Mouse (Mus musculus): ENCODE results near the gene Paqr8. TPM values are rescaled to one million over a fixed set of nuclear protein-coding genes. Genes with fewer than 3 reads are reported as not detected.
"Not testable (repeated sequence)": the region's sequence is repeated elsewhere in the genome, so short reads cannot be mapped to it uniquely, and the experiment has no call there.

Gene Paqr8
- polyA plus RNA-seq, 1 experiment from 2014 or later, result 5.7 TPM

DNA sequence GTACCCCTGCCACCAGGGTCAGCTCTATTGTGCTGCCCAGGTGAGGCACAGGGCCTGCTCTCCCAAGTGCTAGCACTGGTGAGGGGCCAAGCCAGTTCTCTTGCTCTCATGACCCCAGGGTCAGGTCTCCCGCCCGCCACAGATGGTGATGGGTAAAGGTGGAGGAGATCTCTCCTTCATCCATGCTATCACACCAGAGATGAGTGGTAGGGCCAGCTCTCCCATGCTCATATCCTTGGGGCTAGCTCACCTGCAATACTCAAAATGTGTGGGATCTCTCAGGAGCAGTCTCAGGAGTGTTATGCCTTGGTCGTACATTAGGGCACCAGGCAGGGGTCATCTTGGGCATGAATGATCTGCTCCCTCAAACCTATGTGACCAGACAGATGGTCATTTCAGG lies 24.4 kb downstream of the Paqr8 start:
- H3K4me3 ChIP-seq, result no peak overlapping the region
- no peaks in the 10 kb centered on the region for H3K9me3 ChIP-seq
- H3K9ac ChIP-seq, result no peak overlapping the region
- no peaks in the 10 kb centered on the region for H3K36me3 ChIP-seq
- 94% methylated on average over 3 of the region's 3 CpGs for WGBS
- H3K27me3 ChIP-seq, result no peaks in the 10 kb centered on the region
- no peak overlapping the region for H3K4me2 ChIP-seq
- ATAC-seq (ENCODE audit: insufficient number of reproducible peaks, low FRiP score, low TSS enrichment, low read depth), result no peak
- peaks cover 3% of the 10 kb centered on the region; the same call in 1 of the 2 replicates for H3K4me1 ChIP-seq
- H3K27ac ChIP-seq, result no peak overlapping the region

DNA sequence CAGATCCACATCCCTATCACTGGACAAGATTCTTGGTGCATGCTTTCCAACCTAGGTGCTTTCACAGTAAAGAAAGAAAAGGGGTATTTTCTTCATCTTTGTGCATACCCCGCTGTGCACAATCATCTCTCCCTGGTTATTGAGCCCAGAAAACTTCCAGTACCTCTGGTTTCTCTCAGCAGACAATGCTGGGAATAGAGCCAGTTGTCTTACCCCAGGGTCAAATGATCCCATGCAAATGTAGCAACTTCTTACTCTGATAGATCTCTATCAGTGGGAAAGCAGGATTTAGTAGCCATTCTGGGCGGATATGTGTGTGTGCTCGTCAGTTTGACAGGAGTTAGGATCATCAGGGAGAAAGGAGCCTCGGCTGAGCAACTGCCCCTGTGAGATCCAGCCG lies 25.2 kb downstream of the Paqr8 start:
- peaks cover 3% of the 10 kb centered on the region; the same call in 1 of the 2 replicates for H3K4me1 ChIP-seq
- no peak overlapping the region for H3K27ac ChIP-seq
- no peaks in the 10 kb centered on the region for H3K36me3 ChIP-seq

DNA sequence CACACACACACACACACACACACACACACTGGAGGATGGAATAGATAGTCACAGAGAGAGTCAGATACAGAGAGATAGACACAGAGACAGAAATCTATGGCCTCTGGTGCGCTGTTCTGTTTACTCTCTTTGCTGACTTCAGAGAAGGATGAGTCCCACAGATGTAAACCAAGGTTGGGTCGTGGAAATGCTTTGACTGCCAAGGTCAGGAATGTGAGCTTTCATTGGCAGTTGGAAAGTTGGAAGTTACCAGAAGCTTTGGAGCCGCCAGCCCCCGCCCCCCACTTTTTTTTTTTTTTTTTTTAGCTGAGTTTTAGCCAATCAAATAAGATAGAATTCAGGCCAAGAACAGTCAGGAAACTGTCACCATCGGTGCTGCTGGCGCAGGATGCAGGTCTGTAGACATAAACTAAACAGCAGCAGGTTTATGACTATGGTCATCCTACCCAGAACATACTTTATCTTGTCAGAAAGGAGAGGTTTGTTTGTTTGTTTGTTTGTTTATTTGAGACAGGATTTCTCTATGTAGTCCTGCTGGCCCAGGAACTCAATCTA lies 27.2 kb downstream of the Paqr8 start:
- Histone ChIP-seq H3K9me3 (no peaks in the 10 kb centered on the region), H3K36me3 (no peaks in the 10 kb centered on the region), H3K4me2 (no peak overlapping the region), H3K27me3 (no peaks in the 10 kb centered on the region), H3K4me1 (peaks cover 1% of the 10 kb centered on the region; the same call in 1 of the 2 replicates), H3K27ac (no peak overlapping the region), H3K4me3 (no peak overlapping the region), H3K9ac (no peak overlapping the region)
- WGBS, result 71% methylated on average over 6 of the region's 6 CpGs
- ATAC-seq (ENCODE audit: insufficient number of reproducible peaks, low FRiP score, low TSS enrichment, low read depth), result no peak

More for the DNA sequence above, 25.2 kb downstream of the Paqr8 start:
- no peaks in the 10 kb centered on the region for H3K27me3 ChIP-seq
- no peaks in the 10 kb centered on the region for H3K9me3 ChIP-seq
- no peak overlapping the region for H3K4me2 ChIP-seq
- WGBS, result 78% methylated on average over 5 of the region's 5 CpGs
- ATAC-seq (ENCODE audit: insufficient number of reproducible peaks, low FRiP score, low TSS enrichment, low read depth), result no peak
- no peak overlapping the region for H3K4me3 ChIP-seq
- H3K9ac ChIP-seq, result no peak overlapping the region

DNA sequence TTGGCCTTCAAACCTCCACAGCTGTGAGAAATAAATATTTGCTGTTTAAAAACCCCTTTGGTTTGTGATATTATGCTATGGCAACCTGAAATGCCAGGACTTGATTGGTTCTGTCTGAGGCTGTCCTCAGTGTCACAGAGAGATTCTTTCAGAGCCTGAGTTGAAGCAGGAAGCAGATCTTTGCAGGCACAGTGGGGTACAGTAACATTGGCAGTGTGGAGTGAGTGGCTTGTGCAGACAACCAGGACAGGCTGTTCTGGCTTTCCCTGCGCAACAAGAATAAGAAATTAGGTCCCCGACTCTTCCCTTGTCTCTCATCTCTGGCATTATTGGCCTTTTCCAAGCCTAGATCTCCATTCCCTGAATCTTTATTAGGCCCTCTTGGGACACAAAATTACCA lies 29.3 kb downstream of the Paqr8 start:
- Histone ChIP-seq H3K4me1 (peaks cover 11% of the 10 kb centered on the region; the same call in 1 of the 2 replicates), H3K4me3 (no peak overlapping the region), H3K36me3 (no peaks in the 10 kb centered on the region), H3K9me3 (no peaks in the 10 kb centered on the region), H3K4me2 (no peak overlapping the region), H3K27me3 (no peaks in the 10 kb centered on the region), H3K9ac (no peak overlapping the region), H3K27ac (no peak overlapping the region)
- ATAC-seq (ENCODE audit: insufficient number of reproducible peaks, low FRiP score, low TSS enrichment, low read depth), result no peak
- 79% methylated on average over 2 of the region's 2 CpGs for WGBS

DNA sequence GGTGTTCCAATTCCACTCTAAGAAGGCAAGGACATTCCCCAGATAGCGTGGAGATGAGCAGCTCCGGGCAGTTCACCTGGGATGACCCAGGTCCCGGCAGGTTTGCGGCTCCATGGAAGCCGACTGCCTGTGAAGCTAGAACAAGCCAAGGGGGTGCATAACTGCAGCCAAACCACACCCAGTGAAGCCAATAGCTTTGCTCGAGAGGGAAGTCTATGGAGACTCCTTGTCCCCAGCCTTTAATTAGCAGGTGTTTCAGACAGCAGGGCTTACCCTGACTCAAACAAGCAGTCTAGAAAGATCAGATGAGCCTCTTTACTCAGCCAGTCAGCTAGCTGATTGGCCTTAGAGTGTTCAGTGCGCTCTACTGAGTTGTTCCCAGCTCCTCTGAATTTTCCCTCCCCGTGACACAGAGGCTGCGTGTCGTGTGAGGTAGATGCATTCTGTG lies 30.7 kb downstream of the Paqr8 start:
- Histone ChIP-seq H3K27me3 (no peaks in the 10 kb centered on the region), H3K4me1 (peaks cover 11% of the 10 kb centered on the region; the same call in 1 of the 2 replicates), H3K9ac (no peak overlapping the region), H3K4me2 (no peak overlapping the region), H3K36me3 (no peaks in the 10 kb centered on the region), H3K27ac (no peak overlapping the region), H3K9me3 (no peaks in the 10 kb centered on the region), H3K4me3 (no peak overlapping the region)
- no peak for ATAC-seq (ENCODE audit: insufficient number of reproducible peaks, low FRiP score, low TSS enrichment, low read depth)
- 82% methylated on average over 10 of the region's 10 CpGs for WGBS

DNA sequence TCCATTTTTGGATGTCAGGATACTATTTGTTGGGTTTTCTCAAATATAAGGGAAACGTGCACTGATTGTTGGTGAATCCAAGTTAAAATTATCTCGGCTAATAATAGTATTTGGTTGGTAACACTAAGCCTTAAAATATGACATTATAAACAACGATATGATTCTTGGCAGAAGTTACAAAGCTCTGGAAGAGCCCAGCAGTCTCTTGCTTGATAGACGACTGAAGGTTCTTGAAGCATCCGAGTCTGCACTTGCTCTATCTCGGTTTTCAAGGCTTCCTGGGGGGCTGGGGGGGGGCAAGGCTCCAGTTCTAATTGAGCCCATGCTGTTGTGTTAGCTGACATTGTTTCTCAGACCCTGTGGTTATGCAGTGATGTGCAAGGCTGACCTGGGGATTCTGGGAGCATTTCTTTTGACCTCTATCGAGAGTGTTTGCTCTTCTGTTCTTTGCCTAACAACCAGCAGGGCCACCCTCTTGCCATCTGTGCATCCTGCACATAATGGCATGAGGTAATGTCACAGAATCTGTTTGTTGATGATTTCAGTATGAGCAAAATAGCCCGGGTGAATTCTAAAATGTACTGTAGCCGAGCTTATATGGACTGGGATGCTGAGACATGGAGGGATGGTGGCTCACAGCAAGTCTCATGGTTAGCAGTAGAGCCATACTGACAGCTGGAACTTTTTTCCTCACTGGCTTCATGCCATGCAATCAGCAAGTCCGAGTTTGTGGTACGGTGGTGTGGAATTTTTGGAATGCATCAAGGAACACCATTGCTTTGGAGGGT lies 32.4 kb downstream of the Paqr8 start:
- Histone ChIP-seq H3K9me3 (no peaks in the 10 kb centered on the region), H3K36me3 (no peaks in the 10 kb centered on the region), H3K27ac (no peak overlapping the region), H3K4me3 (no peak overlapping the region), H3K4me1 (peaks cover 11% of the 10 kb centered on the region; the same call in 1 of the 2 replicates), H3K4me2 (no peak overlapping the region), H3K9ac (no peak overlapping the region), H3K27me3 (no peaks in the 10 kb centered on the region)
- WGBS, result 45% methylated on average over 11 of the region's 11 CpGs
- no peak for ATAC-seq (ENCODE audit: insufficient number of reproducible peaks, low FRiP score, low TSS enrichment, low read depth)

DNA sequence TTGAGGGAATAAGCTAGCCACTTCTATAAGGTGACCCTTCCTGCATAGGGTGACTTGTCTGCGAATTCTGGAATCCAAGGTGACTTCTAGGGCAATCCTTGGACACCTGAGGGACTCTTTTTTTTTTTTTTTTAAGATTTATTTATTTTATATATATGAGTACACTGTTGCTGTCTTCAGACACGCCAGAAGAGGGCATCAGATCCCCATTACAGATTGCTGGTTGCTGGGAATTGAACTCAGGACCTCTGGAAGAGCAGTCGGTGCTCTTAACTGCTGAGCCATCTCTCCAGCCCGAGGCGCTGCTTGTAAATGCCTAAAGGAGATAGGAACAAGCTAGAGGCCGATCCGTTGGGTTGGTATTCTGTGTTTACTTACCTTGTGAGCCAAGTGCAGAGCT lies 34.9 kb downstream of the Paqr8 start:
- H3K9ac ChIP-seq; H3K27me3 ChIP-seq; H3K27ac ChIP-seq; H3K4me3 ChIP-seq; ATAC-seq (ENCODE audit: insufficient number of reproducible peaks, low FRiP score, low TSS enrichment, low read depth); H3K4me2 ChIP-seq; H3K9me3 ChIP-seq; H3K36me3 ChIP-seq: not testable (repeated sequence)
- WGBS, result 84% methylated on average over 7 of the region's 7 CpGs
- peaks cover 11% of the 10 kb centered on the region; the same call in 1 of the 2 replicates for H3K4me1 ChIP-seq

DNA sequence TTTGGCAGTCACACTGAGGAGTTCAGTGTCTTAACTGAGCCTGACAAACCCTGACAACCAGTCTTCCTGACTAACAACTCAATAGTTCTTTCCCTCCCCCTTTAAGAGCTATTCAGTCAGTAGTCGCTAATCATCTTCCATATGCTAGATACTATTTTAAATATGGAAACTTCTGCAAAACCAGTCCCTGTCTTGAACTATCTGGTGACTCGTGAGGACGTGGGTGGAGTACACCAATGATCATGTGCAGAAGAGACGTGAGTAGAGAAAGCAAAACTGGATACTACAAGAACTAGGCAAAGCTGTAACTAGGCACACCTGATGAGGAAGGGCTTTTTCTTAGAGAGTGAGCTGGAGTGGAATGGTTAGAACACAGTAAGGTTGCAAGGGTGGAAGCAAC lies 35.5 kb downstream of the Paqr8 start:
- no peak overlapping the region for H3K27ac ChIP-seq
- H3K4me2 ChIP-seq, result no peak overlapping the region
- no peaks in the 10 kb centered on the region for H3K9me3 ChIP-seq
- no peaks in the 10 kb centered on the region for H3K36me3 ChIP-seq
- no peak overlapping the region for H3K9ac ChIP-seq
- peaks cover 11% of the 10 kb centered on the region; the same call in 1 of the 2 replicates for H3K4me1 ChIP-seq
- no peak for ATAC-seq (ENCODE audit: insufficient number of reproducible peaks, low FRiP score, low TSS enrichment, low read depth)
- no peaks in the 10 kb centered on the region for H3K27me3 ChIP-seq
- no peak overlapping the region for H3K4me3 ChIP-seq
- WGBS, result 86% methylated on average over 4 of the region's 4 CpGs

DNA sequence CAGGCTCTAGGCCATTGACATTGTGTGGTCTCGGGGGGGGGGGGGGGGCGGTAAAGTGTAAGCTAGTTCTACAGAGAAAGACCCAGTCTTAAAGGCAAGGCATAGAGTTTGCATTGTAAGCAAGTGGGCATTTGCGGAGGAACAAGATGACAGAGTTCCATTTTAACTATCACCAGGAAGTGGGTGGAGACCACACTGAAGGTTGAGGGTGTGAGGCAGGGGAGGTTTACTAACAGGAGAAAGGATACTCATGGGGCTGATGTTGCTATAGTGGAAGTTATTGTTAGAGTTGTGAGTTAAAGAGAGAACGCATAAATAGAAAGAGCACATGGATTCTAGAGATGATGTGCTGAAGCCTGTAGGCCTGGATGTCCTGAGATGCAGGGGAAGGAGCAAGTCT lies 36.0 kb downstream of the Paqr8 start:
- WGBS, result 81% methylated on average over 4 of the region's 4 CpGs
- Histone ChIP-seq H3K4me3 (no peak overlapping the region), H3K36me3 (no peaks in the 10 kb centered on the region), H3K27me3 (no peaks in the 10 kb centered on the region), H3K4me1 (peaks cover 11% of the 10 kb centered on the region; the same call in 1 of the 2 replicates), H3K9me3 (no peaks in the 10 kb centered on the region), H3K9ac (no peak overlapping the region), H3K27ac (no peak overlapping the region), H3K4me2 (no peak overlapping the region)
- ATAC-seq (ENCODE audit: insufficient number of reproducible peaks, low FRiP score, low TSS enrichment, low read depth), result no peak

DNA sequence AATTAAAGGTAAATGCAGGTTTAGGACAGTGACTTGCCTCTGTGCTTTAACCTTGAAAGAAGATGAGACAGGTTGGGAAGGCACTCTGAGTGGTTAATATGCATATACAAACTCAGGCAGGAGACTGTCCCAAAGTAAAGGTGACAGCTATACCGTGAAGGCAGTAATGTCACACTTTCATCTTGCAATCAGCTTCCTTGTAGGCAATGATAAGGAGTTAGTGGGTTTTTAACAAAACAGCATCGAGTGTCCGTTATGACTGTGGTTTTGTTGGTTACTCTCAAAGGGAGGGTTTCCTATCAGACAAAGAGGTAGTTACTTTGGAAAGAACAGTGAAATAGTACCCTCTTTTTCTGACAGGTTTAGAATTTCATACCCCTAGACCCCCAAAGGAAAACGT lies 38.1 kb downstream of the Paqr8 start:
- H3K27me3 ChIP-seq, result no peaks in the 10 kb centered on the region
- no peaks in the 10 kb centered on the region for H3K9me3 ChIP-seq
- no peak overlapping the region for H3K27ac ChIP-seq
- H3K9ac ChIP-seq, result no peak overlapping the region
- no peak for ATAC-seq (ENCODE audit: insufficient number of reproducible peaks, low FRiP score, low TSS enrichment, low read depth)
- H3K4me1 ChIP-seq, result 0 out of 2 replicates have a peak, but pooled peaks cover 2% of the 10 kb centered on the region
- no peaks in the 10 kb centered on the region for H3K36me3 ChIP-seq
- 52% methylated on average over 4 of the region's 4 CpGs for WGBS
- no peak overlapping the region for H3K4me2 ChIP-seq
- H3K4me3 ChIP-seq, result no peak overlapping the region

DNA sequence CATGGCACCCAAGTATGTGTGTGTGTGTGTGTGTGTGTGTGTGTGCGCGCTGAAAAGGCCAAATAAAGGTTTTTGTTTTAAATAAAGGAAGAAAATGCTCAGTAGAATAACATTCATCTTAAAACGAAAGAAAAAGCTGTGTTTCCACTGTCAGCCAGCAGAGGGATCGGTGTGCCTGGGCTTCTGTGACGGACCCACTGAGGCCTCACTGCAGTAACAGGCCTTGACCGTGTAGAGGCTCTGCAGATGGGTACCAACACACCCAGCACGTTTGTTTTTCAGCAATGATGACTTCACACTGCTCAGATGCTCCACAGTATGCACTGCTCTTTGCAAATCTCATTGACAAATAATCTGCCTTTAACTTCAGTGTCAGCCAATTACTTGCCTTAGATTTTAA lies 43.1 kb downstream of the Paqr8 start:
- no peaks in the 10 kb centered on the region for H3K9me3 ChIP-seq
- H3K4me3 ChIP-seq, result no peak overlapping the region
- no peaks in the 10 kb centered on the region for H3K4me1 ChIP-seq
- no peak overlapping the region for H3K4me2 ChIP-seq
- H3K27me3 ChIP-seq, result no peaks in the 10 kb centered on the region
- no peak overlapping the region for H3K27ac ChIP-seq
- WGBS, result 23% methylated on average over 7 of the region's 7 CpGs
- H3K36me3 ChIP-seq, result peaks cover 21% of the 10 kb centered on the region
- no peak for ATAC-seq (ENCODE audit: insufficient number of reproducible peaks, low FRiP score, low TSS enrichment, low read depth)
- H3K9ac ChIP-seq, result no peak overlapping the region

DNA sequence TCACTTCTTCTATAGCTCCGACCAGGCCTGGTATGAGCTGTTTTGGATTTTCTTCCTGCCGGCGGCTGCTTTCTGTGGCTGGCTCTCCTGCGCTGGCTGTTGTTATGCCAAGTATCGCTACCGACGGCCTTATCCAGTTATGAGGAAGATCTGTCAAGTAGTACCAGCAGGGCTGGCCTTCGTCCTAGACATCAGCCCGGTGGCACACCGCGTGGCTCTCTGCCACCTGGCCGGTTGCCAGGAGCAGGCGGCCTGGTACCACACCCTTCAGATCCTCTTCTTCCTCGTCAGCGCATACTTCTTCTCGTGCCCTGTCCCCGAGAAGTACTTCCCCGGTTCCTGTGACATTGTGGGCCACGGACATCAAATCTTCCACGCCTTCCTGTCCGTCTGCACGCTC lies 44.7 kb downstream of the Paqr8 start:
- H3K9me3 ChIP-seq, result no peaks in the 10 kb centered on the region
- no peak overlapping the region for H3K4me3 ChIP-seq
- H3K36me3 ChIP-seq, result peaks cover 21% of the 10 kb centered on the region
- H3K9ac ChIP-seq, result no peak overlapping the region
- 0 out of 2 replicates have a peak, but pooled peaks have one; percentile 24 for ATAC-seq (ENCODE audit: insufficient number of reproducible peaks, low FRiP score, low TSS enrichment, low read depth)
- H3K4me2 ChIP-seq, result no peak overlapping the region
- H3K27ac ChIP-seq, result no peak overlapping the region
- WGBS, result 90% methylated on average over 22 of the region's 22 CpGs
- H3K27me3 ChIP-seq, result no peaks in the 10 kb centered on the region
- H3K4me1 ChIP-seq, result no peaks in the 10 kb centered on the region
